Mouse (Mus musculus): Measurements from ENCODE around the gene Kat2b.
"Not testable (repeated sequence)": the region's sequence is repeated elsewhere in the genome, so short reads cannot be mapped to it uniquely, and the experiment has no call there.

DNA sequence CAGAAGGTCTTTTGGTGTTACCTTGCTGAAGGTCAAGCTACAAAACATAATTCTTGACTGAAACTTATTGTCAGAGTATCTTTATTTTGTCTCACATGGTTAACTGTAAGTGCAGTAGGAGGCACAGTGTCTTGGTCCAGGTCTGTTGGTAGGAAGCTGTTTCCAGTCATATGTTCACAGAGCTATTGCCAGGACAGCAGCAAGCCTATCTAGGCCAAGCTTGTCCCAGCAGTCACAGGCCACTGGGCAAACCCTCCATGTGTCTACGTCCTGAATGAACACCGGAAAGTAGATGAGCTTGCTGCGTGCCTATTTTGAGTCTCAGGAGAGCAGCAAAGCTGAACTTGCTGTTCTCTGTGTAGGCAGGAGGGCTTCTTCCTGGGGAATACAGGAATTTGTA is 152.3 kb downstream of the Kat2b start:
- TF ChIP-seq GATA1 (IDR thresholded peaks at IDR 0.05; ENCODE audit: borderline replicate concordance, low read length); TAL1 (conservative IDR thresholded peaks at IDR 0.05; ENCODE audit: low read depth, low read length): not testable (repeated sequence)
